Mouse (Mus musculus) ES-E14 (cell line): ENCODE measurements at regions not wholly inside any gene's neighbourhood (a gene's known extent, or its start where the extent isn't known, plus 50 kb on each side); places are given as distances from the start of the nearest gene placed in this dataset.

Experiments used
- CHD2 ChIP-seq: IDR thresholded peaks from 2 replicates; pipeline ENCODE4 v1.6.1; 2014; ENCODE audit warnings: mild to moderate bottlenecking, low read depth, low read length, inconsistent platforms
- HCFC1 ChIP-seq: IDR thresholded peaks from 2 replicates; pipeline ENCODE4 v1.6.1; 2012; ENCODE audit warnings: low read length, inconsistent platforms, borderline replicate concordance; ENCODE audit not compliant: insufficient read depth
- MAFK ChIP-seq: IDR thresholded peaks from 2 replicates; pipeline ENCODE4 v1.6.1; 2014; ENCODE audit warnings: mild to moderate bottlenecking, low read depth, low read length, inconsistent platforms; ENCODE audit not compliant: insufficient read depth
- ZC3H11A ChIP-seq: IDR thresholded peaks from 2 replicates; pipeline ENCODE4 v1.6.1; 2012; ENCODE audit warnings: low read depth, mild to moderate bottlenecking, inconsistent platforms, low read length, borderline replicate concordance
- ZNF384 ChIP-seq: IDR thresholded peaks from 2 replicates; pipeline ENCODE4 v1.6.1; 2012; ENCODE audit warnings: low read depth, low read length, inconsistent platforms

- TF ChIP-seq ZNF384 (no peak), CHD2 (no peak), HCFC1 (no peak), ZC3H11A (no peak), MAFK (peak; percentile 96)
Measured at GRCm38 (mm10) chr7:133328717-133329116, 204.6 kb upstream of the Ctbp2 start.
